Mouse (Mus musculus) heart, embryonic 12.5 days (tissue): Measurements from ENCODE around the gene Ephb4. TPM values are rescaled to one million over a fixed set of nuclear protein-coding genes. Genes with fewer than 3 reads are reported as not detected.

ENCODE experiments used
- ATAC-seq: fragments of 200-750 bp; cut with Nextera tagmentation; 2 replicates; pipeline ENCODE4 v1.8.0; 2017; ENCODE audit warnings: moderate TSS enrichment, moderate library complexity; ENCODE audit not compliant: insufficient number of reproducible peaks, low FRiP score
- H3K27ac ChIP-seq: fragments of 300-500 bp; sonication (generic); 2 replicates; pipeline ENCODE4 v1.5.1; 2016; ENCODE audit warnings: mild to moderate bottlenecking, moderate library complexity; ENCODE audit not compliant: poor library complexity, severe bottlenecking
- H3K27me3 ChIP-seq: fragments of 300-500 bp; sonication (generic); replicated peaks from 2 replicates; pipeline ENCODE4 v1.6.1; 2016; ENCODE audit warnings: mild to moderate bottlenecking, moderate library complexity
- H3K36me3 ChIP-seq: fragments of 300-500 bp; sonication (generic); 2 replicates; pipeline ENCODE4 v1.6.1; 2016; ENCODE audit warnings: mild to moderate bottlenecking, moderate library complexity
- H3K4me1 ChIP-seq: fragments of 300-500 bp; sonication (generic); replicated peaks from 2 replicates; pipeline ENCODE4 v1.6.1; 2016; ENCODE audit warnings: mild to moderate bottlenecking
- H3K4me2 ChIP-seq: fragments of 300-500 bp; sonication (generic); 2 replicates; pipeline ENCODE4 v1.6.1; 2016; ENCODE audit warnings: mild to moderate bottlenecking, moderate library complexity
- H3K4me3 ChIP-seq: fragments of 300-500 bp; sonication (generic); 2 replicates; pipeline ENCODE4 v1.5.1; 2016; ENCODE audit warnings: mild to moderate bottlenecking
- H3K9ac ChIP-seq: fragments of 300-500 bp; sonication (generic); 2 replicates; pipeline ENCODE4 v1.6.1; 2016; ENCODE audit warnings: mild to moderate bottlenecking, moderate library complexity
- H3K9me3 ChIP-seq: fragments of 300-500 bp; sonication (generic); replicated peaks from 2 replicates; pipeline ENCODE4 v1.6.1; 2016; ENCODE audit warnings: mild to moderate bottlenecking, moderate library complexity
- WGBS: fragments of 180-500 bp; shearing (Covaris S2); methylation state at CpG from one replicate; pipeline ENCODE4 v1.1.7; 2016; 5-methylcytosine and 5-hydroxymethylcytosine counted together
- polyA plus RNA-seq: library from polyadenylated mRNA; unstranded; fragments of >200 nt; fragmentation: Nextera tagmentation; extraction: Ambion mirVana; gene quantifications from 2 replicates; pipeline ENCODE4 v1.2.1, GENCODE M21; 2016

Ephb4 gene
- polyA plus RNA-seq, 1 experiment from 2014 or later = 53.1 TPM

- peaks cover 61% of the 10 kb centered on the region for H3K36me3 ChIP-seq
- 0 out of 2 replicates have a peak overlapping the region, but pooled peaks have one; percentile 18 for H3K27ac ChIP-seq
- no peak for ATAC-seq
- H3K4me2 ChIP-seq = no peak overlapping the region
- H3K27me3 ChIP-seq = no peaks in the 10 kb centered on the region
- no peak overlapping the region for H3K4me3 ChIP-seq
- WGBS = 75% methylated on average over 4 of the region's 4 CpGs
- no peaks in the 10 kb centered on the region for H3K9me3 ChIP-seq
- peaks cover 28% of the 10 kb centered on the region for H3K4me1 ChIP-seq
- H3K9ac ChIP-seq = 0 out of 2 replicates have a peak overlapping the region, but pooled peaks have one; percentile 21
Observed at GRCm38 (mm10) chr5:137374521-137375080, 24.7 kb downstream of the Ephb4 start.

- ATAC-seq = peak; percentile 30; the same call in 1 of the 2 replicates
- Histone ChIP-seq H3K9ac (no peak overlapping the region), H3K27ac (0 out of 2 replicates have a peak overlapping the region, but pooled peaks have one; percentile 18), H3K27me3 (no peaks in the 10 kb centered on the region), H3K4me2 (no peak overlapping the region), H3K9me3 (no peaks in the 10 kb centered on the region), H3K4me1 (peaks cover 28% of the 10 kb centered on the region), H3K36me3 (peaks cover 51% of the 10 kb centered on the region), H3K4me3 (no peak overlapping the region)
- 19% methylated on average over 2 of the region's 2 CpGs for WGBS
Observed at GRCm38 (mm10) chr5:137375627-137376026, 25.7 kb downstream of the Ephb4 start.

GRCm38 (mm10) chr5:137376198-137376597 lies 26.3 kb downstream of the Ephb4 start:
- peaks cover 46% of the 10 kb centered on the region for H3K36me3 ChIP-seq
- WGBS = 51% methylated on average over 7 of the region's 7 CpGs
- ATAC-seq = 0 out of 2 replicates have a peak, but pooled peaks have one; percentile 3
- H3K27ac ChIP-seq = 0 out of 2 replicates have a peak overlapping the region, but pooled peaks have one; percentile 3
- H3K9me3 ChIP-seq = no peaks in the 10 kb centered on the region
- H3K4me1 ChIP-seq = peaks cover 28% of the 10 kb centered on the region
- no peaks in the 10 kb centered on the region for H3K27me3 ChIP-seq
- no peak overlapping the region for H3K4me3 ChIP-seq
- H3K9ac ChIP-seq = no peak overlapping the region
- no peak overlapping the region for H3K4me2 ChIP-seq

GRCm38 (mm10) chr5:137376722-137377121 lies 26.8 kb downstream of the Ephb4 start:
- Histone ChIP-seq H3K4me2 (no peak overlapping the region), H3K36me3 (peaks cover 40% of the 10 kb centered on the region), H3K9me3 (no peaks in the 10 kb centered on the region), H3K4me1 (peaks cover 28% of the 10 kb centered on the region), H3K4me3 (no peak overlapping the region), H3K27me3 (no peaks in the 10 kb centered on the region), H3K27ac (no peak overlapping the region), H3K9ac (no peak overlapping the region)
- 50% methylated on average over 9 of the region's 9 CpGs for WGBS
- no peak for ATAC-seq

- H3K27ac ChIP-seq = peak overlapping the region; percentile 30; the same call in 1 of the 2 replicates
- H3K36me3 ChIP-seq = peaks cover 36% of the 10 kb centered on the region
- peak; percentile 38; the same call in 1 of the 2 replicates for ATAC-seq
- no peaks in the 10 kb centered on the region for H3K9me3 ChIP-seq
- H3K4me2 ChIP-seq = peak overlapping the region; percentile 50
- peaks cover 28% of the 10 kb centered on the region for H3K4me1 ChIP-seq
- peak overlapping the region; percentile 40; the same call in 1 of the 2 replicates for H3K9ac ChIP-seq
- 0 out of 2 replicates have a peak overlapping the region, but pooled peaks have one; percentile 4 for H3K4me3 ChIP-seq
- no peaks in the 10 kb centered on the region for H3K27me3 ChIP-seq
- 28% methylated on average over 11 of the region's 11 CpGs for WGBS
Observed at GRCm38 (mm10) chr5:137377176-137377575, 27.3 kb downstream of the Ephb4 start.

- Histone ChIP-seq H3K27me3 (no peaks in the 10 kb centered on the region), H3K4me3 (0 out of 2 replicates have a peak overlapping the region, but pooled peaks have one; percentile 4), H3K4me2 (peak overlapping the region; percentile 50), H3K4me1 (peaks cover 28% of the 10 kb centered on the region), H3K9ac (peak overlapping the region; percentile 40; the same call in 1 of the 2 replicates), H3K36me3 (peaks cover 31% of the 10 kb centered on the region), H3K27ac (no peak overlapping the region), H3K9me3 (no peaks in the 10 kb centered on the region)
- no peak for ATAC-seq
- WGBS = 24% methylated on average over 11 of the region's 15 CpGs
Observed at GRCm38 (mm10) chr5:137377603-137378002, 27.7 kb downstream of the Ephb4 start.

GRCm38 (mm10) chr5:137381152-137381551 lies 31.2 kb downstream of the Ephb4 start:
- 49% methylated on average over 4 of the region's 4 CpGs for WGBS
- H3K9me3 ChIP-seq = no peaks in the 10 kb centered on the region
- H3K4me2 ChIP-seq = no peak overlapping the region
- H3K27me3 ChIP-seq = no peaks in the 10 kb centered on the region
- peaks cover 12% of the 10 kb centered on the region for H3K4me1 ChIP-seq
- H3K36me3 ChIP-seq = no peaks in the 10 kb centered on the region
- no peak for ATAC-seq
- H3K4me3 ChIP-seq = no peak overlapping the region
- H3K9ac ChIP-seq = no peak overlapping the region
- no peak overlapping the region for H3K27ac ChIP-seq

- H3K9ac ChIP-seq = no peak overlapping the region
- H3K4me3 ChIP-seq = no peak overlapping the region
- H3K27ac ChIP-seq = no peak overlapping the region
- ATAC-seq = no peak
- 80% methylated on average over 7 of the region's 7 CpGs for WGBS
- H3K27me3 ChIP-seq = no peaks in the 10 kb centered on the region
- no peaks in the 10 kb centered on the region for H3K36me3 ChIP-seq
- H3K4me2 ChIP-seq = no peak overlapping the region
- H3K9me3 ChIP-seq = no peaks in the 10 kb centered on the region
- no peaks in the 10 kb centered on the region for H3K4me1 ChIP-seq
Observed at GRCm38 (mm10) chr5:137383441-137383840, 33.5 kb downstream of the Ephb4 start.

GRCm38 (mm10) chr5:137386712-137387111 lies 36.8 kb downstream of the Ephb4 start:
- no peak for ATAC-seq
- H3K36me3 ChIP-seq = no peaks in the 10 kb centered on the region
- no peaks in the 10 kb centered on the region for H3K4me1 ChIP-seq
- H3K4me2 ChIP-seq = no peak overlapping the region
- H3K27me3 ChIP-seq = 0 out of 2 replicates have a peak, but pooled peaks cover 4% of the 10 kb centered on the region
- H3K9ac ChIP-seq = no peak overlapping the region
- H3K27ac ChIP-seq = no peak overlapping the region
- 76% methylated on average over 7 of the region's 7 CpGs for WGBS
- H3K4me3 ChIP-seq = no peak overlapping the region
- H3K9me3 ChIP-seq = no peaks in the 10 kb centered on the region

GRCm38 (mm10) chr5:137391641-137392040 lies 41.7 kb downstream of the Ephb4 start:
- H3K9ac ChIP-seq = no peak overlapping the region
- ATAC-seq = no peak
- no peaks in the 10 kb centered on the region for H3K4me1 ChIP-seq
- H3K27ac ChIP-seq = no peak overlapping the region
- H3K4me3 ChIP-seq = no peak overlapping the region
- H3K4me2 ChIP-seq = no peak overlapping the region
- no peaks in the 10 kb centered on the region for H3K9me3 ChIP-seq
- no peaks in the 10 kb centered on the region for H3K36me3 ChIP-seq
- WGBS = 72% methylated on average over 8 of the region's 8 CpGs
- peaks cover 31% of the 10 kb centered on the region; the same call in 1 of the 2 replicates for H3K27me3 ChIP-seq

- Histone ChIP-seq H3K36me3 (no peaks in the 10 kb centered on the region), H3K4me2 (no peak overlapping the region), H3K9ac (no peak overlapping the region), H3K27me3 (peaks cover 37% of the 10 kb centered on the region; the same call in 1 of the 2 replicates), H3K4me1 (no peaks in the 10 kb centered on the region), H3K27ac (no peak overlapping the region), H3K4me3 (no peak overlapping the region), H3K9me3 (no peaks in the 10 kb centered on the region)
- 42% methylated on average over 7 of the region's 7 CpGs for WGBS
- no peak for ATAC-seq
Observed at GRCm38 (mm10) chr5:137394456-137394855, 44.5 kb downstream of the Ephb4 start.
